Mouse (Mus musculus) hindbrain, embryonic 16.5 days (tissue): Measurements from ENCODE around the gene Fam166a. TPM values are rescaled to one million over a fixed set of nuclear protein-coding genes. Genes with fewer than 3 reads are reported as not detected.
"Not testable (repeated sequence)": the region's sequence is repeated elsewhere in the genome, so short reads cannot be mapped to it uniquely, and the experiment has no call there.

ENCODE experiments used
- ATAC-seq: fragments of 200-750 bp; cut with Nextera tagmentation; 2 replicates; pipeline ENCODE4 v1.8.0; 2017; ENCODE audit warnings: moderate TSS enrichment, moderate library complexity
- H3K27ac ChIP-seq: fragments of 300-500 bp; sonication (generic); 2 replicates; pipeline ENCODE4 v1.5.1; 2014; ENCODE audit warnings: low read depth, mild to moderate bottlenecking, control low read depth, low read length, moderate library complexity
- H3K27me3 ChIP-seq: fragments of 300-500 bp; sonication (generic); replicated peaks from 2 replicates; pipeline ENCODE4 v1.6.1; 2014; ENCODE audit warnings: low read length; ENCODE audit not compliant: control insufficient read depth, insufficient read depth
- H3K36me3 ChIP-seq: fragments of 300-500 bp; sonication (generic); 2 replicates; pipeline ENCODE4 v1.6.1; 2014; ENCODE audit warnings: mild to moderate bottlenecking, low read length, moderate library complexity, mixed read lengths; ENCODE audit not compliant: control insufficient read depth, insufficient read depth
- H3K4me1 ChIP-seq: fragments of 300-500 bp; sonication (generic); 2 replicates; pipeline ENCODE4 v1.6.1; 2014; ENCODE audit warnings: low read depth, low read length; ENCODE audit not compliant: control insufficient read depth, insufficient read depth
- H3K4me2 ChIP-seq: fragments of 300-500 bp; sonication (generic); 2 replicates; pipeline ENCODE4 v1.6.1; 2014; ENCODE audit warnings: mild to moderate bottlenecking, low read length, control low read depth, moderate library complexity
- H3K4me3 ChIP-seq: fragments of 300-500 bp; sonication (generic); 2 replicates; pipeline ENCODE4 v1.5.1; 2014; ENCODE audit warnings: mild to moderate bottlenecking, low read length, control low read depth, moderate library complexity
- H3K9ac ChIP-seq: fragments of 300-500 bp; sonication (generic); 2 replicates; pipeline ENCODE4 v1.6.1; 2014; ENCODE audit warnings: low read depth, mild to moderate bottlenecking, control low read depth, low read length, moderate library complexity
- H3K9me3 ChIP-seq: fragments of 300-500 bp; sonication (generic); 2 replicates; pipeline ENCODE4 v1.6.1; 2014; ENCODE audit warnings: mild to moderate bottlenecking, low read length, moderate library complexity; ENCODE audit not compliant: control insufficient read depth
- WGBS: fragments of 180-500 bp; shearing (Covaris S2); extraction: QIAGEN DNeasy Blood & Tissue Kit; methylation state at CpG from one replicate; pipeline ENCODE4 v1.1.7; 2014; 5-methylcytosine and 5-hydroxymethylcytosine counted together
- polyA plus RNA-seq: library from polyadenylated mRNA; unstranded; fragments of >200 nt; fragmentation: Nextera tagmentation; extraction: Ambion mirVana; gene quantifications from 2 replicates; pipeline ENCODE4 v1.2.1, GENCODE M21; 2015

Gene Fam166a
- polyA plus RNA-seq, 1 experiment from 2014 or later = 0.39 TPM

GRCm38 (mm10) chr2:25242101-25242506, 23.6 kb downstream of the Fam166a start, which contains the start of the genes Rnf208 and Cysrt1:
Gene Rnf208, plus strand, starts transcription at chr2:25242255.
Gene Cysrt1, minus strand, starts transcription at chr2:25242452.
- ATAC-seq = peak; percentile 62
- no peaks in the 10 kb centered on the region for H3K9me3 ChIP-seq
- H3K4me2 ChIP-seq = peak within 1 kb of the TSS; percentile 87
- peaks cover 2% of the 10 kb centered on the region; the same call in 1 of the 2 replicates for H3K27me3 ChIP-seq
- 0% methylated on average over 46 of the region's 59 CpGs for WGBS
- H3K27ac ChIP-seq = peak within 1 kb of the TSS; percentile 80
- H3K4me3 ChIP-seq = peak within 1 kb of the TSS; percentile 68
- H3K9ac ChIP-seq = peak within 1 kb of the TSS; percentile 90
- H3K36me3 ChIP-seq = peaks cover 12% of the 10 kb centered on the region
- peaks cover 25% of the 10 kb centered on the region for H3K4me1 ChIP-seq

DNA sequence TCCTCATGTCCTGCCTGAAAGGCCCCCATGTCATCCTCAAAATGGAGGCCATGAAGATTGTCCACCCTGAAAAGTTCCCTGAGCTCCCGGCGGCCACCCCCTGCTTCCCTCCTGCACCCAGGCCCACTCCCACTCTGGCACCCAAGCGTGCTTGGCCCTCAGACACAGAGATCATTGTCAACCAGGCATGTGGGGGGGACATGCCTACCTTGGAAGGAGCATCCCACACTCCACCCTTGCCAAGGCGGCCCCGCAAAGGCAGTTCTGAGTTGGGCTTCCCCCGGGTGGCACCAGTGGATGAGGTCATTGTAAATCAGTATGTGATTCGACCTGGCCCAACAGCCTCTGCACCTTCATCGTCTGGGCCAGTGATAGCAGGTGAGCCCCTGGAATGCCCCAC, 24.8 kb downstream of the Fam166a start:
- Histone ChIP-seq H3K4me2 (peak overlapping the region; percentile 87), H3K36me3 (peaks cover 12% of the 10 kb centered on the region), H3K4me1 (peaks cover 25% of the 10 kb centered on the region), H3K9ac (peak overlapping the region; percentile 90), H3K27ac (no peak overlapping the region), H3K27me3 (peaks cover 2% of the 10 kb centered on the region; the same call in 1 of the 2 replicates), H3K9me3 (no peaks in the 10 kb centered on the region), H3K4me3 (peak overlapping the region; percentile 68)
- ATAC-seq = no peak
- 78% methylated on average over 8 of the region's 8 CpGs for WGBS

GRCm38 (mm10) chr2:25244144-25244543, 25.6 kb downstream of the Fam166a start:
- H3K27me3 ChIP-seq = no peaks in the 10 kb centered on the region
- no peaks in the 10 kb centered on the region for H3K9me3 ChIP-seq
- no peak for ATAC-seq
- WGBS = 89% methylated on average over 4 of the region's 4 CpGs
- no peak overlapping the region for H3K4me3 ChIP-seq
- H3K27ac ChIP-seq = no peak overlapping the region
- H3K4me1 ChIP-seq = peaks cover 25% of the 10 kb centered on the region
- H3K4me2 ChIP-seq = no peak overlapping the region
- H3K9ac ChIP-seq = no peak overlapping the region
- H3K36me3 ChIP-seq = peaks cover 12% of the 10 kb centered on the region

GRCm38 (mm10) chr2:25246183-25247072, 27.9 kb downstream of the Fam166a start, which contains the start of gene AL732309.1:
Gene AL732309.1, minus strand, starts transcription at chr2:25246863.
- H3K9ac ChIP-seq = no peak within 1 kb of the TSS
- H3K4me1 ChIP-seq = peaks cover 16% of the 10 kb centered on the region
- no peak within 1 kb of the TSS for H3K27ac ChIP-seq
- 86% methylated on average over 10 of the region's 10 CpGs for WGBS
- no peak within 1 kb of the TSS for H3K4me3 ChIP-seq
- peaks cover 12% of the 10 kb centered on the region for H3K36me3 ChIP-seq
- H3K9me3 ChIP-seq = no peaks in the 10 kb centered on the region
- no peak for ATAC-seq
- H3K4me2 ChIP-seq = no peak within 1 kb of the TSS
- no peaks in the 10 kb centered on the region for H3K27me3 ChIP-seq

- H3K27ac ChIP-seq = no peak overlapping the region
- H3K9ac ChIP-seq = no peak overlapping the region
- H3K9me3 ChIP-seq = no peaks in the 10 kb centered on the region
- ATAC-seq = no peak
- H3K4me3 ChIP-seq = no peak overlapping the region
- WGBS = 91% methylated on average over 1 of the region's 1 CpGs
- H3K4me1 ChIP-seq = peaks cover 19% of the 10 kb centered on the region
- H3K36me3 ChIP-seq = peaks cover 2% of the 10 kb centered on the region; the same call in 1 of the 2 replicates
- H3K27me3 ChIP-seq = no peaks in the 10 kb centered on the region
- no peak overlapping the region for H3K4me2 ChIP-seq
These were observed 33.8 kb downstream of the Fam166a start for GRCm38 (mm10) chr2:25252331-25252730.

- 0% methylated on average over 39 of the region's 39 CpGs for WGBS
These were observed 36.8 kb downstream of the Fam166a start, which contains the start of gene Tmem203 for GRCm38 (mm10) chr2:25255284-25255779. Gene Tmem203, plus strand, starts transcription at chr2:25255439.

GRCm38 (mm10) chr2:25256443-25257109, 38.0 kb downstream of the Fam166a start:
- not testable (repeated sequence) for H3K27me3 ChIP-seq, H3K9me3 ChIP-seq, H3K9ac ChIP-seq, H3K27ac ChIP-seq, H3K36me3 ChIP-seq, ATAC-seq
- Histone ChIP-seq H3K4me1 (peaks cover 19% of the 10 kb centered on the region), H3K4me2 (peak overlapping the region; percentile 96), H3K4me3 (peak overlapping the region; percentile 99)
- WGBS = 56% methylated on average over 11 of the region's 12 CpGs

More at GRCm38 (mm10) chr2:25255284-25255779, 36.8 kb downstream of the Fam166a start, which contains the start of gene Tmem203:
- peak within 1 kb of the TSS; percentile 86 for H3K27ac ChIP-seq
- H3K27me3 ChIP-seq = no peaks in the 10 kb centered on the region
- peaks cover 2% of the 10 kb centered on the region; the same call in 1 of the 2 replicates for H3K36me3 ChIP-seq
- peak; percentile 91 for ATAC-seq
- H3K4me3 ChIP-seq = peak within 1 kb of the TSS; percentile 99
- H3K4me2 ChIP-seq = peak within 1 kb of the TSS; percentile 96
- no peaks in the 10 kb centered on the region for H3K9me3 ChIP-seq
- peak within 1 kb of the TSS; percentile 97 for H3K9ac ChIP-seq
- H3K4me1 ChIP-seq = peaks cover 19% of the 10 kb centered on the region

- H3K9ac ChIP-seq, ATAC-seq, H3K4me2 ChIP-seq, H3K27me3 ChIP-seq, H3K9me3 ChIP-seq, H3K27ac ChIP-seq, H3K4me3 ChIP-seq, H3K36me3 ChIP-seq: not testable (repeated sequence)
- peaks cover 19% of the 10 kb centered on the region for H3K4me1 ChIP-seq
- 91% methylated on average over 5 of the region's 5 CpGs for WGBS
These were observed 38.7 kb downstream of the Fam166a start for GRCm38 (mm10) chr2:25257250-25257649.
